Mouse (Mus musculus): ENCODE measurements around the gene Myo5c.

DNA sequence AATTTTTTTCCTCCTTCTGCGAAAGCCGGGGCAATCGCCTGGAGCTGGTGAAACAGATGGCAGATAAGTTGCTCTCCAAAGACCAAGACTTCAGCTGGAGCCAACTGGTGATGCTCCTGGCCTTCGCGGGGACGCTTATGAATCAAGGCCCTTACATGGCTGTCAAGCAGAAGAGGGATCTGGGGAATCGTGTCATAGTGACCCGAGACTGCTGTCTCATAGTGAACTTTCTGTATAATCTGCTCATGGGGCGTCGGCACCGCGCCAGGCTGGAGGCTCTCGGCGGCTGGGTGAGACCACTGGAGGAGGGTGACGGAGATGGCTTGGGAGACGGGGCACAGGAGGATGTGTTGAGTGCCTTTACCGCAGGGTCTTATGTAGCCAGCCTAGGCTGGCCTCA, 116.2 kb downstream of the Myo5c start:
- TF ChIP-seq CTCF (conservative IDR thresholded peaks at IDR 0.05; ENCODE audit: insufficient read depth, insufficient read length, low read depth, low read length) (no peak), POLR2A (IDR thresholded peaks at IDR 0.05; ENCODE audit: low read depth, low read length) (no peak)

Data from kidney, adult 2 months (tissue).